Mouse (Mus musculus) liver, embryonic 14 days (tissue): ENCODE measurements around the gene Tmed11. TPM values are rescaled to one million over a fixed set of nuclear protein-coding genes. Genes with fewer than 3 reads are reported as not detected.

Experiments
- polyA plus RNA-seq: library from polyadenylated mRNA; depleted of rRNA; stranded (reverse); fragments of >200 nt; gene quantifications from 2 replicates; pipeline ENCODE4 v1.2.3, GENCODE M21; 2012; rRNA removed

The Tmed11 gene
- not detected in 2 replicates for polyA plus RNA-seq

DNA sequence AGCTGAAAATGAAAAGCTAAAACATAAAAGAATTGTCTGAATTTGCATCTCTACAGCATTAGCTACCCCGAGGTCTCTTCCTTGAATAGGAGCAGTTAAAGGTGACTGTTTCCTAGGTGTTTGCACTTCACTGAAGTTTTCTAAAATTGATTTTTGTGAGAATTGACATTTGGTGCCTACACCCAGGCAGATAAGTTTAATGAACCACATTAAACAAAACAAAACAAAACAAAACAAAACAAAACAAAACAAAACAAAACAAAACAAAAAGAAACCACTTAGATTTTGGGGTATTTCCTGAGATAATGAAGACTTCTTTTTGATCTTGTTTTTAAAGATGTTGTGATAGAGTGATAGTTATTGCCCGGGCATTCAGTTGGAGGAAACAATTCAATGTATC, at the start of gene Tmed11:
Gene Tmed11, minus strand, starts transcription at position 101 of the 400 bp plus-strand sequence.

DNA sequence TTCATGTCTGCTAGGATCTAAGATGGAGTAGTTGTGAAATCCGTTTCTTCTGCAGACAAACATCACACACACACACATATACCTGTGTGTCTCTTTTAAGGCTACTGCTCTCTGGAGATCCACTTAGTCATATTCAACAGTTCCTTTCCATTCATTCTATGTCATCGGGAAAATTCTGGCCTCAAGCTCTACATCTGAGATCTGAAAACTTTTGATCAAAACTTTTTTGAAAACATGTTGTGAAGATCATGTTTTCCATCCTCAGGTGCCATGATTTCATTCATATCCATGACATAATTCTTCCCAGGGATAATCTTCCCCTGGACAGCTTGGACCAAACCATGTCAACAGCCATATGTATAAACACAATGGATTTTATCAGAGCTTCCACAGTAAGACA, 13.6 kb upstream of the Tmed11 start, which contains the start of gene Vmn2r8:
Gene Vmn2r8, minus strand, starts transcription at position 101 of the 400 bp plus-strand sequence.

DNA sequence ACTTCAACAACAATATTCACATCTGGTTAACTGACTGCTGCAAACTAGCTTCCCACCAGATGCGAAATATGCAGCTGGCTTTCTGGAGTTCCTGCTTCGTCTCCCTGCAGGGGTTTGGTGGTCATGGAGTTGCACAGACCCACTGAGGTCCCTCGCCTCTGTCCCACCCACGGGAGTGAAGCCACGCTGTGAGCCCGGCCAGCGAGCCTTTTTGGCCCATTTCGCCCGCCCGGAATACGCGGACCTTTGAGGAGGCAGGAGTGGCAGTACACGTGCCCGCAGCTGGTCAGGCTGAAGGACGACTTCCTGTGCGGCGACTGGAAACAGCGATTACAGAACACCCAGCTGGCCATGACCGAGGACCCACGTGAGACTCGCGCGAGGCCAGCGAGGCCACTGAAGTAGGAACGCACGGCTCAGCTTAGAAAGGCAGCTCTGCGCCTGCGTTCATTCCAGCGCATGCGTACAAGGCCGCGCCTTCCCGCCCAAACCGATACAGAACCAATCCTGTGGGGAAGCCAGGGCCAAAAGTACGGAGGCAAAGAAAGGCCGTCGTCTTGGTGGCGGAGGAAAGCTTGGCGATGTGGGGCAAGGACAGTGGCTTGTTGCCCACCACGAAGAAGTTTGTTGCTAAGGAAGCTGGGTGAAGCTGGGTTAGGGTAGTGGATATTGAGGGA, 20.4 kb downstream of the Tmed11 start, which contains the start of gene Rnf212:
Gene Rnf212, minus strand, starts transcription at position 353 of the 677 bp plus-strand sequence.

Other genes with a start within 250 kb of the Tmed11 start
- 0.01 TPM in 2 replicates for gene Cplx1, start 245.3 kb downstream of the Tmed11 start, polyA plus RNA-seq
- gene Gak, start 165.6 kb downstream of the Tmed11 start, polyA plus RNA-seq: 19.7 and 21.5 TPM in 2 replicates
- gene Tmem175, start 165.6 kb downstream of the Tmed11 start, polyA plus RNA-seq: 7.4 and 8.8 TPM in 2 replicates
- gene Idua, start 135.0 kb downstream of the Tmed11 start, polyA plus RNA-seq: 2.4 and 3.3 TPM in 2 replicates
- 4.6 and 5.9 TPM in 2 replicates for gene Dgkq, start 125.7 kb downstream of the Tmed11 start, polyA plus RNA-seq
- 11.9 and 13.6 TPM in 2 replicates for gene Slc26a1, start 119.8 kb downstream of the Tmed11 start, polyA plus RNA-seq
- gene Fgfrl1, start 103.0 kb downstream of the Tmed11 start, polyA plus RNA-seq: 11.8 and 12.3 TPM in 2 replicates
- 3.0 and 3.5 TPM in 2 replicates for gene Rnf212, start 20.4 kb downstream of the Tmed11 start, polyA plus RNA-seq
- not detected in 2 replicates for gene Vmn2r8, start 13.5 kb upstream of the Tmed11 start, polyA plus RNA-seq
- not detected in 2 replicates for gene Vmn2r9, start 57.2 kb upstream of the Tmed11 start, polyA plus RNA-seq
- gene Vmn2r10, start 211.2 kb upstream of the Tmed11 start, polyA plus RNA-seq: not detected in 2 replicates